Mouse (Mus musculus) cortical plate, adult 2 months (tissue): ENCODE measurements at regions not wholly inside any gene's neighbourhood (a gene's known extent, or its start where the extent isn't known, plus 50 kb on each side); places are given as distances from the start of the nearest gene placed in this dataset.

Source experiments
- H3K27ac ChIP-seq: fragments of 200-500 bp; 2 replicates; pipeline ENCODE4 v1.5.1; 2012; ENCODE audit warnings: low read length, control low read depth, inconsistent platforms; ENCODE audit not compliant: insufficient read depth
- H3K4me1 ChIP-seq: fragments of 200-500 bp; 2 replicates; pipeline ENCODE4 v1.6.1; 2011; ENCODE audit warnings: low read length; ENCODE audit not compliant: control insufficient read depth, insufficient read depth
- H3K4me3 ChIP-seq: fragments of 200-500 bp; 2 replicates; pipeline ENCODE4 v1.5.1; 2011; ENCODE audit warnings: mild to moderate bottlenecking, low read length, control low read depth; ENCODE audit not compliant: insufficient read depth
- CTCF ChIP-seq: fragments of 200-500 bp; IDR thresholded peaks from 2 replicates; pipeline ENCODE4 v1.5.1; 2011; ENCODE audit warnings: mild to moderate bottlenecking, control low read depth, low read length; ENCODE audit not compliant: insufficient read depth; ENCODE audit errors: extremely low read depth
- POLR2A ChIP-seq: fragments of 200-500 bp; IDR thresholded peaks from 2 replicates; pipeline ENCODE4 v1.6.1; 2011; ENCODE audit warnings: mild to moderate bottlenecking, low read length, control low read depth; ENCODE audit not compliant: insufficient read depth; ENCODE audit errors: extremely low read depth

- no peaks in the 10 kb centered on the region for H3K4me1 ChIP-seq
- no peak overlapping the region for H3K4me3 ChIP-seq
- TF ChIP-seq POLR2A (no peak), CTCF (no peak)
- H3K27ac ChIP-seq = no peak overlapping the region
Observed at GRCm38 (mm10) chr13:26282291-26282690, 487.7 kb downstream of the Hdgfl1 start.

- Histone ChIP-seq H3K4me1 (no peaks in the 10 kb centered on the region), H3K4me3 (no peak overlapping the region), H3K27ac (no peak overlapping the region)
- no peak for TF ChIP-seq CTCF
- TF ChIP-seq POLR2A = no peak
Observed at GRCm38 (mm10) chr13:26272850-26273249, 497.1 kb downstream of the Hdgfl1 start.

- no peak overlapping the region for H3K4me3 ChIP-seq
- no peak for TF ChIP-seq CTCF
- no peak for TF ChIP-seq POLR2A
- no peak overlapping the region for H3K27ac ChIP-seq
- no peaks in the 10 kb centered on the region for H3K4me1 ChIP-seq
Observed at GRCm38 (mm10) chr13:26267501-26267900, 502.5 kb downstream of the Hdgfl1 start.

GRCm38 (mm10) chr13:26235941-26236340, 534.0 kb downstream of the Hdgfl1 start:
- no peak for TF ChIP-seq POLR2A
- TF ChIP-seq CTCF = no peak
- no peak overlapping the region for H3K4me3 ChIP-seq
- no peaks in the 10 kb centered on the region for H3K4me1 ChIP-seq
- no peak overlapping the region for H3K27ac ChIP-seq

GRCm38 (mm10) chr13:26234703-26235102, 535.3 kb downstream of the Hdgfl1 start:
- no peak overlapping the region for H3K4me3 ChIP-seq
- H3K4me1 ChIP-seq = no peaks in the 10 kb centered on the region
- no peak overlapping the region for H3K27ac ChIP-seq
- no peak for TF ChIP-seq CTCF
- no peak for TF ChIP-seq POLR2A

- no peak for TF ChIP-seq POLR2A
- TF ChIP-seq CTCF = no peak
- Histone ChIP-seq H3K4me1 (no peaks in the 10 kb centered on the region), H3K27ac (no peak overlapping the region), H3K4me3 (no peak overlapping the region)
Observed at GRCm38 (mm10) chr13:26217299-26217698, 552.7 kb downstream of the Hdgfl1 start.

- Histone ChIP-seq H3K4me3 (no peak overlapping the region), H3K27ac (no peak overlapping the region), H3K4me1 (no peaks in the 10 kb centered on the region)
- no peak for TF ChIP-seq POLR2A
- no peak for TF ChIP-seq CTCF
Observed at GRCm38 (mm10) chr13:26216579-26216978, 553.4 kb downstream of the Hdgfl1 start.

- Histone ChIP-seq H3K4me3 (no peak overlapping the region), H3K27ac (no peak overlapping the region), H3K4me1 (no peaks in the 10 kb centered on the region)
- TF ChIP-seq POLR2A (no peak), CTCF (no peak)
Observed at GRCm38 (mm10) chr13:26205532-26206105, 564.3 kb downstream of the Hdgfl1 start.

GRCm38 (mm10) chr13:26194646-26195045, 575.3 kb downstream of the Hdgfl1 start:
- H3K4me1 ChIP-seq = no peaks in the 10 kb centered on the region
- no peak overlapping the region for H3K4me3 ChIP-seq
- no peak overlapping the region for H3K27ac ChIP-seq
- TF ChIP-seq CTCF = no peak
- no peak for TF ChIP-seq POLR2A

GRCm38 (mm10) chr13:26183879-26184278, 586.1 kb downstream of the Hdgfl1 start:
- Histone ChIP-seq H3K27ac (no peak overlapping the region), H3K4me3 (no peak overlapping the region), H3K4me1 (no peaks in the 10 kb centered on the region)
- TF ChIP-seq POLR2A (no peak), CTCF (no peak)
